Mouse (Mus musculus) gastrocnemius, postnatal 4 days (tissue): ENCODE measurements around the gene Mrpl17. TPM values are rescaled to one million over a fixed set of nuclear protein-coding genes. Genes with fewer than 3 reads are reported as not detected.
A peak's percentile ranks its signal among the peaks of the same experiment; 100 is the strongest.

Experiments used
- DNase-seq, 2 experiments: peaks; one replicate each; pipeline ENCODE4 v3.0.0; 2021 to 2022; ENCODE audit warnings: low spot score in 2 of 2, mixed read lengths in 2 of 2
- total RNA-seq, 2 experiments: library from RNA; stranded (reverse); gene quantifications; 2 replicates each; pipeline ENCODE4 v1.2.3; 2021

The Mrpl17 gene
- total RNA-seq, 2 experiments from 2014 or later, result 177 to 182 TPM

- peak in 1 of 2 experiments; percentile 58 for DNase-seq
Measured at GRCm38 (mm10) chr7:105787285-105788140, 23.4 kb downstream of the Mrpl17 start, which contains the start of gene Dchs1. TSS of gene Dchs1 (minus strand) at chr7:105787654.

- peak in 1 of 2 experiments; percentile 8 for DNase-seq
Measured at GRCm38 (mm10) chr7:105786506-105787284, 24.2 kb downstream of the Mrpl17 start.

GRCm38 (mm10) chr7:105784556-105784955, 26.3 kb downstream of the Mrpl17 start:
- no peak for DNase-seq

- DNase-seq, result no peak
Measured at GRCm38 (mm10) chr7:105783861-105784260, 27.0 kb downstream of the Mrpl17 start.

- DNase-seq, result peak in 1 of 2 experiments; percentile 65
Measured at GRCm38 (mm10) chr7:105778553-105779265, 32.2 kb downstream of the Mrpl17 start.

GRCm38 (mm10) chr7:105777797-105778552, 32.9 kb downstream of the Mrpl17 start:
- DNase-seq, result peak; percentile 59 to 78

GRCm38 (mm10) chr7:105777316-105777715, 33.6 kb downstream of the Mrpl17 start:
- no peak for DNase-seq

DNA sequence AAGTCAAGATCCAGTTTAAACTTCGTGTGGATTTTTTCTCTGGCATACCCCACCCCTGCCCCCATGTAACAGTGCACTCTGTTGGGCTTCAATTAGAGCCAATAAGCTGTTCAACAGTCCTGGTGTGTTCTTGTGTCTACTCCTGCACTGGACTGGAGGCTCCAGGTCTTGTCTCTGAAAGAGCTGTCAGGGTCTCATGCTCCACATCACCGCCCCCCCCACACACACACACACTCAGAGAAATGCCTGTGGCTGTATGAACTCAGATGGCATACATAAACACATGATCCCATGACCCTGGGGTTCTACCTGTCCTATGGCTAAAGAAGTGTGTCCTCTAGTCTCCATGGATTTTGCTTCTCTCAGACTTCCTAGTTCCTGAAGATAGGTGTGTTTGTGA, 34.9 kb downstream of the Mrpl17 start:
- no peak for DNase-seq

- no peak for DNase-seq
Measured at GRCm38 (mm10) chr7:105774661-105775060, 36.2 kb downstream of the Mrpl17 start.

GRCm38 (mm10) chr7:105773041-105773440, 37.9 kb downstream of the Mrpl17 start:
- peak in 1 of 2 experiments; percentile 21 for DNase-seq

DNA sequence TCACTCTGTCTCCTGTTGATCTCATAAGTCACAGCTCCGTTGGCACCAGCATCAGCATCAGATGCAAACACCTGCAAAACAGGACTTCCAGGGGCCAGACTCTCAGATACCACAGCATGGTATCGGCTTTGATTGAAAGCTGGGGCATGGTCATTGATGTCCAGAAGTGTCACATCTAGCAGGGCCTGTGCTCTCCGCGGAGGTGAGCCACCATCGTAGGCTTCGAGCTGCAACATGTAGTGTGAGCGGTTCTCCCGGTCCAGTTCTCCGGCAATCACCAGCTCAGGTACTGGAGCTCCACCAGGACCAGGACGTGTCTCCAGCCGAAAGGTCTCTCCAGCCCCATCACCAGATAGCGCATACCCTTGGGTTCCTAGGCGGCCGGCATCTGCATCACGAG, 38.6 kb downstream of the Mrpl17 start:
- no peak for DNase-seq

- peak in 1 of 2 experiments; percentile 44 for DNase-seq
Measured at GRCm38 (mm10) chr7:105769959-105770358, 40.9 kb downstream of the Mrpl17 start.

DNA sequence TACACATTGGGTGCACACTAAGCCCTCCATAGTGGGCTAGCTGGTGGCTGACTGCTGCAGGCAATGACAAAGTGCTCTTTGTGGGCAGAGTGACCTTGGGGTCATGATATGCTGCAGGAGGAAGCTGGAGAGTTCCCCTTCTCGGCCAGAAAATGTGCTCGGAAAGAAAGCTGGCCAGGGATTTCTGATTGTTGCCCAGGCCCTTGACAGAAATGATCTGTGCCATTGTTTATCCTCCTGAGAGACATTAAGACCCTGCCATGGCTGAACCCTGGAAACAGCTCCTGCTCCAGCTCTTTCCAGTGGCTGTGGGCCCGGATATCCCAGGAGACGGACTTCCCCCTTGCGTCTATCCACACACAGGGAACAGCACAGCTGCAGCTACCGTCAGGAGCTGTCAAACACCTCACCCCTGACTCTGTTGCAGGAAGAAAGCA, 43.2 kb downstream of the Mrpl17 start:
- DNase-seq, result peak in 1 of 2 experiments; percentile 28

GRCm38 (mm10) chr7:105764331-105764730, 46.6 kb downstream of the Mrpl17 start:
- DNase-seq, result no peak

GRCm38 (mm10) chr7:105762517-105763270, 48.2 kb downstream of the Mrpl17 start:
- DNase-seq, result peak in 1 of 2 experiments; percentile 10

GRCm38 (mm10) chr7:105761813-105762484, 49.0 kb downstream of the Mrpl17 start:
- DNase-seq, result peak in 1 of 2 experiments; percentile 14

GRCm38 (mm10) chr7:105753281-105753680, 57.6 kb downstream of the Mrpl17 start:
- peak in 1 of 2 experiments; percentile 10 for DNase-seq
